Mouse (Mus musculus): ENCODE measurements around the gene Zbtb34.

Gene Zbtb34

DNA sequence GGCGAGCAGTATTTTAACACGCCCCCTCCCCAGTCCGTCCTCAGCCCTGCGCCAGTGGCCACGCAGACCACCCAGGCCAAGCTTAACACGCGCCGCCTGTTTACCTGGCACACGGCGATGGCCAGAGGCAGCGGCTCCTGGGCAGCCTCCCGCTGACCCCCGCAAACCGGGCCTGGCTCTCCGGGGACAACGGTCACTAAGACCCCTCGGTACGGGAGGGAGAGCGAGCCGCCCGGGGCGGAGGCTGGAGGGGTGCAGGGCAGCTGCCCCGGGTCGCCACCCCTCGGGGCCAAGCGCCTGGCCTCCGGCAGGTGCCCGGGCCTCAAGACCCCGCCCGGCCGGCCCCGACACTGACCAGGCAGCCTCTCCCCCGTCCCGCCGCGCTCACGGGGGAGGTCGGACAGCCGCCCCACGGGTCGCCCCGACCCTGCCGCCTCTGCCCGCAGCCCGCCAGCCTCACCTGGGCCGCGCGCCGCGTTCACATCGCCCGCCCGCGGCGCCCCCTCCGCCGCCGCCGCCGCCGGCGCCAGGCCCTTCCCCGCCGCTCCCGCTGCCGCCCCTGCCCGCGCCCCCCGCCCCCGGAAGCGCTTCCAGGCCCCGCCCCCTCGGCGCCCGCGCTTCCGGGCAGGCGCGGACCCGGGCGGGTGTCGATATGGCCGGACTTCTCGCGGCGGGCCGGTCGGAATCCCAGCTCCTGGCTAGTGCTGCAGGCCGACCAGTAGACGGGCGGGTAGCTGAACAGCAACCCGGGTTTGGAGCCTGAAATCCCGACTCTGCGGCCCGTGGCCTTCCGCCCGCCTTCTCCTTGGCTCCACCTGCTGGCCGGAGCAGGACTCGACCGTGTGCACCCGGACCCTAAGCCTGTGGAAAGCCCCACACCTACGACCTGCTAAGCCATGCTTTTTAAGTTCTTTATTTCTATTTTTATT, at the start of gene Zbtb34:
Gene Zbtb34, minus strand, starts transcription at position 554 of the 929 bp plus-strand sequence.
- no peak for DNase-seq (ENCODE audit: low read depth, low spot score)

DNA sequence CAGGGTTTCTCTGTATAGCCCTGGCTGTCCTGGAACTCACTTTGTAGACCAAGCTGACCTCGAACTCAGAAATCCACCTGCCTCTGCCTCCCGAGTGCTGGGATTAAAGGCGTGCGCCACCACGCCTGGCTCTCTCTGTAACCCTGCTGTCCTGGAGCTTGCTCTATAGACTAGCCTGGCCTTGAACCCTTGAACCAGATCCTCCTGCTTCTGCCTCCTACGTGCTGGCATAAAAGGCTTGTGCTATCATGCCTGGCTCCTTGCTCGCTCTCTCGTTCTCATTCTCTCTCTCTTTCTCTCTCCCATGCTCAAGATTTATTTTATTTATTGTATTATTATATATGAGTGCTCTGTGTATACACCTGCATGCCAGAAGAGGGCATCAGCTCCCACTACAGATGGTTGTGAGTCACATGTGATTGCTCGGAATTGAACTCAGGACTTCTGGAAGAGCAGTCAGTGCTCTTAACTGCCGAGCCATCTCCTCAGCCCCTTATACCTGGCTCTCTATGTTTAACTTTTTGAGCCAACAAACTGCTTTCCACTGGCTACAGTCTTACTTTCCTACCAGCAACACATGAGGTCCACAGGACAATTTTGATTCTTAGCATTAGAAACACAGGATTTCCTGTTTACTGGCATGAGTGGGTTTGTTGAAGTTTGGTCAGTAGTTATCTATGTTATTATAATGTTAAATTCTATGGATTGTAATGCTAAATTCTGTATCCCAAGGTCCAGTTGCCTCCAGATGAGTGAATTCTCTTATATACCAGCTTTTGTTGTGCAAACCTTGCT, 47.0 kb upstream of the Zbtb34 start:
- DNase-seq (ENCODE audit: low read depth, low spot score) = no peak

DNA sequence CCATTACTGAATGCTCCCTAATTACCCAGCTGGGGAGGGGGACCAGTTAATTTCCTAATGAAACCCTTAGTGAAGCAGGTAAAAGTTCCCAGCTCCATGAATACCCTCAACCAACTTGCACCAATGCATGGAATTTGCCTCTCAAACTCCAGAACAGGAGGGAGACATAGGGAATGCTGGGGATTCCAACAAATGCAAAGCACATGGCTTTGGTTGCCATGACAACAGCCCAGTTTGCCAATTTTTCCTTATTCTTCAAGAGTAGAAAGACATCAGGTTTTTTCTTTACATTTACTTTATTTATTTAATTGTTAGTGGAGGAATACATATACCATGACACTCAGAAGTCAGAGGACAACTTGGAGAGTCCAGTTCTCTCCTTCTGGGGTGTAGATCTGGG, 44.8 kb upstream of the Zbtb34 start:
- peak; percentile 47 for DNase-seq (ENCODE audit: low read depth, low spot score)

DNA sequence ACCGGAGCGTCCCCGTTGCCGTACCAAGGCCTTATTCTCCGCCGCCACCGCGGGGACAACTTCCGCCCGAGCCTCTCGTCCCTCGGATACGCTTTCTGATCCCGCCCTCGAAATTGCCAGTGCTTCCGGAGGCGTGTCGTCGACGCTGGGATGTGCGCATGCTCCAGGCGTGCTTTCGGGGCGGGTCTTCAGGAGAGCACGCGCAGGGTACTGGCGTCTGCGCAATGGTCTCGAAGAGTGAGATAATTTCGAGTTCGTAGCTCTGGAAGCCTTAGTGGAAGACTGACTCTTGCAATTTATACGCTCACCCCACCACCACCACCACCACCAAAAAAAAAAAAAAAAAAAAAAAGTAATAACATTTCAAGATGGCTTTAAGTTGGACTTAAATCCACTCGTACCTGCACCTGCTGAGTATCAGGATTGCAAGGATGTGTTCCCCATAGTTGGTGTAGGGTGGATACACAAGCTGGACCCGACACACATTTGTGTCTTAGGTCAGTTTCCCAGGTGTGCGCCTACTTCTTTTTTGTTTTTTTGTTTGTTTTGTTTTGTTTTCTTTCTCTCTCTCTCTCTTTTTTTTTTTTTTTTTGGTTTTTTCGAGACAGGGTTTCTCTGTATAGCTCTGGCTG, 37.5 kb upstream of the Zbtb34 start, which contains the start of gene Zbtb43:
Gene Zbtb43, minus strand, starts transcription at position 94 of the 632 bp plus-strand sequence.
- peak; percentile 96 for DNase-seq (ENCODE audit: low read depth, low spot score)

DNA sequence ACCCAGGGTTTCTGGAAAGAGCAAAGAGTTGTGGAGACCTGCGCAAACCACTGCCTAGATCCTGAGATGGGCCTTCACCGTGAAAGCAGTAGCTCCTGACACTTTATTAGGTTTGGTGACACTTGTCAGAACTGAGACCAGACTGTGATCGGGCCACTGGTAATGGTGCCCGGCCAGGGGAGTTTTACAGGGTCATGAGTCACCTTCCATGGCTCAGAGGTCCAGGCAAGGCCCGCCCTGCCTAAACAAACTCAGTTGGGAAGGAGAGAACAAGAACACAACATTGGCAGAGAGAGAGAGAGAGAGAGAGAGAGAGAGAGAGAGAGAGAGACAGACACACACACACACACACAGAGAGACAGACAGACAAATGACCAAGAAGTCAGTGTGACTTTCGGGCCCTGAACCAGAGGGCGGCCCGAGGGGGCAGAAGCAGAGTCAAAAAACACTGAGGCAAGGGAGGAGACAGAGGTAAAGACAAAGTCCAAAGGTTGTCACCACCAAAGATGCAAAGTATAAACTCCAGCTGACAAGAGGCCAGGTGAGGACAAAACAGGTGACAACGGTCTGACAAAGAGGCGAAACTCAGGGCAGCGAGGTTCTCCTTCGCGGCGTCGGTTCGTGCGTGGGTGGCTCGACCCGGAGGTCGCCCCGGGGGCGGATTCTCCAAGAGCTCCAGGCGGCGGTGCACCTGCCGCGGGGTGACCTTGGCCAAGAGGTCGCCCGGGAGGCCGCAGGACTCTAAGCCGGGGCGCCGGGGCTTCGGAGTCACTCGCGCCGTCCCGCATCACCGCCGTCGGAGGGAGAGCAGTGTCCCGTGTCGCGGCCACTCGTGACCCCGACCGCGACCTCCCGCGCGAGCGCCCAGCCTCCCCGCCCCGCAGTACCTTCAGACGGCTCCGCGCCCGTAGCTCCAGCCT, 36.7 kb upstream of the Zbtb34 start:
- DNase-seq (ENCODE audit: low read depth, low spot score) = no peak

DNA sequence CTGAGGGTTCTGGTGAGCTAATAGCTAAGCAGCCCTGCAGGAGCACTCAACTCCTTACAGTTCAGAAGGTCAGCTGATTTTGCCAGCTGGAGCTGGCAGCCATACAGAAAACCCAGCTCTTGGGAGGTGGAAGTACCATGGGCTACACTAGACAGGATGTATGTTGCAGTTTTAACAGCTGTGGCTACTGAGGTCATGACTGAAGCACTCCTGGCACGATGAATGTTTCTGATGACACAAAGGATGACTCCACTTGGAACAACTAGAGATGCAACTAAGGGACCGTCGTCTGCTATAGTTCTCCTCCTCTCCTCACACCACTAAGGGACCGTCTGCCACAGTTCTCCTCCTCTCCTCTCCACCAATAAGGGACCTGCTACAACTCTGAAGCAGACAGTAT, 34.8 kb upstream of the Zbtb34 start:
- DNase-seq (ENCODE audit: low read depth, low spot score) = no peak

DNA sequence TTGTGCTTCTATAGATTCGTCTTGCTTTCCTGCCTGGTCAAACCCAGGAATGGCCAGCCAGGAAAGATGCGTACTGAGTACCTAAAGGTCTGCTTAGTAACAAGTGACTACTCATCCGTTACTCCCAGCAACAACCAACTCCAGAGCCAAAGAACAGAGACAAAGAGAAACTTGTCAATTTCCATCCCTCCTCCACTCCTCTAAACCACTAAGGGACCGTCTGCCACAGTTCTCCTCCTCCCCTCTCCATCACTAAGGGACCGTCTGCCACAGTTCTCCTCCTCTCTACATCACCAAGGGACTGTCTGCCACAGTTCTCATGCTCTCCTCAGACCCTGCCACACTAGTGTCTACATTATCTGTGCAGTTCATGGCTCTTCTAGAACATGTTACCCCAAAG, 34.1 kb upstream of the Zbtb34 start:
- DNase-seq (ENCODE audit: low read depth, low spot score) = no peak

DNA sequence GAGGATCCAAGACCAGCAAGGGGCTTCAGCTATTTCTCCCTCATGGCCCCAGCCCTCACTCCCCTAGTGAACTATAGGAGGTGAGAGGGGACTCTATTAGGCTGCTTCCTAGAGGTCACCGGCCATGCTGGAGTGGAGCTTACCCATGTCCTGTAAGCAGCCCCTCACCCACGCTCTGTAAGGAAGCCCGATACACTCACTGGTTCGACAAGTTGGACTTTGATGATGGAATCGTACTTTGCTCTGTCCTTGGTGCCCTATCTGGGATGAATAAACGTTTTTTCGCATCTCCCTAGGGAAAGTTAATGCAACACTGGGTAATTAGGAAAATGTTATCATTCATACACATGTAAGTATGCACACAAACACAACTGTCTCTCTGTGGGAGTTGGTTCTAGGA, 30.9 kb upstream of the Zbtb34 start:
- no peak for DNase-seq (ENCODE audit: low read depth, low spot score)

DNA sequence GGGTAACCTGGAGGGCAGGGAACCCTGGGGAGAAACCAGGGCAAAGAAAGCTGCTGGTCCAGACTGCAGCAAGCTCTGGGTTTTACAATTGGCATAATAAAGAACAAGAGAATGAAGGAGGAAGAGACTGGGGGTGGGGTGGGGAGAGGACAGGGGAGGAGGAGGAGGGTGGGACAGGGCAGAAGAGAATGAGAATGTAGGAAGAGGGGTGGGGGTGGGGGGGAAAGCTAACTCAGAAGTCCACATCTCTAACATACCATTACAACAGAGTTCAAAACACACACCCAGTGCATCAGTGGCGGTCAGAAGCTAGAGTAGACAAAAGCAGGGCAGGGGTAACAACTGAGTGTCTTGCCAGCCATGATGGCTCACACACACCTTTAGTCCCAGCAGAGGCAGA, 29.9 kb upstream of the Zbtb34 start:
- DNase-seq (ENCODE audit: low read depth, low spot score) = no peak

DNA sequence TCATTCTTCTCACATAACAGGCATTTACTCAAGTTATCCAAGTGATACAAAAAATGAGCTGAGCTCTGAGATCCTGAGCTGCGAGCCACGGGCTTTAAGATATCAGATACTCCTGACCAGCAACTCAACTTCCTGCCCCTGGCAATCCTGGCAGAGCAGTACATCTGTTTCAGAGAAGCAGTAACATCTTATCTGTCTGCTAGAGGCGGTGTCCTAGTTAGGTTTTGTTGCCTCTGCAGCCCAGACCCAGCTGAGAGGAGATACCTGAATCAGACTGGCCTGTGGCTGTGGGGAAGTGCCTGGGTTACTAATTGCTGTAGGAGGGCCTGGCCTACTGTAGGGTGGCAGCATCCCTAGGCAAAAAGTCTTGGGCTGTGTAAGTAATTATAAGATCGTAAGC, 28.5 kb upstream of the Zbtb34 start:
- no peak for DNase-seq (ENCODE audit: low read depth, low spot score)

DNA sequence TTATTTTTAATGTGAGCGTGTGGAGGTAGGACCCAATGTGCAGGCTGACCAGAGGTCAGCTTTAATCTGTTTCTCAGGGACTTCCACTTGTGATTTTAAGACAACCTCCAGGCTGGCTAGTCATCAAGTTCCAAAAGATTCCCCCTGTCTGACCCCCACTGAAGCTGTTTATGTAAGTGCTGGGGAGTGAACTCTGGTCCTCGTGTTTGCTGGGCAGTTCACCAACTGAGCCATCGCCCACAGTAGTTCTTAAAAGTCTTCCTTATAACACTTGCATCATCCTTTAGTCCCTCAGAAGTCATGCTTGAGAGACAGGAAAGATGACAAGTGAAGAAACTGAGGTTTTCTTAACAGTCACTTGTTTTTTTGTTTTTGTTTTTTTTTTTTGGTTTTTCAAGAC, 25.6 kb upstream of the Zbtb34 start:
- DNase-seq (ENCODE audit: low read depth, low spot score) = no peak

DNA sequence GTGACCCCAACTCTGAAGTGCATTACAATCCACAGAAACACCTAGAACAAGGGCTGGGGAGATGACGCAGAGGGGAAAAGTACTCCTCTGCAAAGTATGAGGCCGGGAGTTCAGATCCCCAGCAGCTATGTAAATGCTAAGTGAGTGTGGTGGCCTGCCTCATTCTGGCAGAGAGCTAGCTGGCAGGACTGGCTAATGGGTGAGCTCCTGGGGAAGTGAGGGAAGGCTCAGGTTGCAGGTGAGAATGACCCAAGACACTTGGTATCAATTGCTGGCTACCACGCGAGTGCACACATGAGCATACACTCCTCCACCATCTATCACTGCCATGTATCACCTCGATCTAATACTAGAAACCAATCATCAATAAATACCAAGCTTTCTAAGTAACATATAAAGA, 25.1 kb upstream of the Zbtb34 start:
- no peak for DNase-seq (ENCODE audit: low read depth, low spot score)

DNA sequence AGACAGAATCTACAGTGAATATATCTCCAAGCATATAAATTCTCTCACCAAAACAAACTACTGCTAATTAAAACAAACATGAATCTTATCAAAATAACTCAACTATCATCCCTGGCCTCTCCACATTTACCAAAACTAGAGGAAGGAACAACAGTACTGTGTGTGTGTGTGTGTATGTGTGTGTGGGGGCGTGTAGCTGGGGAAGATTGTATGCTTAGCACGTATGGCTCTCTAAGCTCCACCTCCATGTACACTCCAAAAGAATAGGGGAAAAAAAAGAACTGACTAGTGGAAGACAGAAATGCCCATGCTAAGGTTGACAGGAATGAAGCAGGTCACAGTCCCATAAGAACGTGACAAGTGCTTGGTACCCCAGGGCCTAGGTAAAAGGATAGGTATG, 24.2 kb upstream of the Zbtb34 start:
- no peak for DNase-seq (ENCODE audit: low read depth, low spot score)

DNA sequence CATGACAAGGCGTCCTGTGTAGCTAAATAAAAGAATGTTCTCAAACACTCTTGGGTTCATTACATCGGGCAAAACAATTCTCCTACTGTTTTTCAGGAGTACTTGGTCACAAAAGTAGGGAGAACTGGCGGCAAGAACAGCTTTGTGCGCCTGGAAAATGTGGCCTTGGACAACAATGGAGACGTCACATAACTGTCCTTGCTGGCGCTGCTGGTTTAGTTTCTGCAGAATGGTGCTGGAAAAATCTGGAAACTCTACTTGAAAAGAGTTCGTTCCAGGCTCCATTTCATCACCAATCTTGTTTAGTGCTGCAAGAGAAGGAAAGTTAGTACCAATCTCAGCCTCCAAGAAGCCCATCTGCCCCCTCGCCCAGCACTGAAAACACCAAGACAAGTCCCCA, 23.7 kb upstream of the Zbtb34 start:
- DNase-seq (ENCODE audit: low read depth, low spot score) = no peak

DNA sequence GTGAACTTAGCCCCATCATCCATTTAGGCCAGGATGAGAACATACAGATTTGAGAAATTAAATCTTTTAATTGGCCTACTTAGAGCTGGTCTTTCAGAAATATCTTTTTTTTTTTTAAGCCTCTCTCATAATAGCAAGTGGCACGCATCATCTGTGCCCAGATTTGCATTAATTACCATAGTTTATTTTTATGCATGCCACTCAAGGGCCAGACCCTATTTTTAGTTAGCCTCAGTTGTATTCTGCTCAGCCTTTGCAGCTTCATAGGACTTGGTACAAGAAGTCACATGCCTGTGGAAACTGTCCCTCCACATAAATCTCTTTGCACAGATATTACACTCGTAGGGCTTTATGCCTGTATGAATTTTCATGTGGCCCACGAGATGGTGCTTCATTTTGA, 22.4 kb upstream of the Zbtb34 start:
- DNase-seq (ENCODE audit: low read depth, low spot score) = no peak

DNA sequence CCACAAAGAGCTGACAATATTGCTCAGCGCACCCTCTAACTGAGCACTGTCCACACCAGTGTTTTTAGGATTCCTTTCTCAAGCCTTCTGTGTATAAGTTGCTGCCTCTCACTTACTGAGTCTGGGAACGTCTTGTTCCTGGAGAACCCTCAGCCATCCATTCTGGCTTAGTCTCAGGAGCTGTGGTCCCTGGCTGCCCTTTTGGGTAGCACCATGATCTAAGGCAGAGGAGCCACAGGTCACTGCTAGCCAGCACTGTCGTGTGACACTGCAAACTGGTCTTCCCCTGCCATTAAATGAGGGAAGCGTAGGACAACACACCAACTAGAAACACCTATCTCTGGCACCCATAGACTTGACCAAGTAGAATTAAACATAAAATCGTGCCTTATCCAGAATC, 21.6 kb upstream of the Zbtb34 start:
- no peak for DNase-seq (ENCODE audit: low read depth, low spot score)

DNA sequence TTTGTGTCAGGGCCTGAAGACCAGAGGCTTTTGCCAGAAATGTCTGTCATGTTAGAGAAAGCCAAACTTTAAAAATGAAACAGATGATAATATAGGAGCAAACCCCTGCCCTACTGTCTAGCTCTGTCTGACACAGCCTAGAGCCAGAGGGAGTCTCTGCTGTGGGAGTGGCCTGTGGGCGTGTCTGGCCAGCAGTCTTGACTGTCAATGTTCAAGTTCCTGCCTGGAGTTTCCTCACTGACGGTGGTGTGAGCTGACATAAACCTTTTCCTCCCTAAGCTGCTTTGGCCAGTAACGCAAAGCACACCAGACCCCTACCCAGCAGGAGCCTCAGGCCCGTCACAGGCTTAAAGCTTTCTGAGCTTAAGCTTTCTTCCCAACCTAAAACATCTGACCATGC, 21.0 kb upstream of the Zbtb34 start:
- no peak for DNase-seq (ENCODE audit: low read depth, low spot score)

DNA sequence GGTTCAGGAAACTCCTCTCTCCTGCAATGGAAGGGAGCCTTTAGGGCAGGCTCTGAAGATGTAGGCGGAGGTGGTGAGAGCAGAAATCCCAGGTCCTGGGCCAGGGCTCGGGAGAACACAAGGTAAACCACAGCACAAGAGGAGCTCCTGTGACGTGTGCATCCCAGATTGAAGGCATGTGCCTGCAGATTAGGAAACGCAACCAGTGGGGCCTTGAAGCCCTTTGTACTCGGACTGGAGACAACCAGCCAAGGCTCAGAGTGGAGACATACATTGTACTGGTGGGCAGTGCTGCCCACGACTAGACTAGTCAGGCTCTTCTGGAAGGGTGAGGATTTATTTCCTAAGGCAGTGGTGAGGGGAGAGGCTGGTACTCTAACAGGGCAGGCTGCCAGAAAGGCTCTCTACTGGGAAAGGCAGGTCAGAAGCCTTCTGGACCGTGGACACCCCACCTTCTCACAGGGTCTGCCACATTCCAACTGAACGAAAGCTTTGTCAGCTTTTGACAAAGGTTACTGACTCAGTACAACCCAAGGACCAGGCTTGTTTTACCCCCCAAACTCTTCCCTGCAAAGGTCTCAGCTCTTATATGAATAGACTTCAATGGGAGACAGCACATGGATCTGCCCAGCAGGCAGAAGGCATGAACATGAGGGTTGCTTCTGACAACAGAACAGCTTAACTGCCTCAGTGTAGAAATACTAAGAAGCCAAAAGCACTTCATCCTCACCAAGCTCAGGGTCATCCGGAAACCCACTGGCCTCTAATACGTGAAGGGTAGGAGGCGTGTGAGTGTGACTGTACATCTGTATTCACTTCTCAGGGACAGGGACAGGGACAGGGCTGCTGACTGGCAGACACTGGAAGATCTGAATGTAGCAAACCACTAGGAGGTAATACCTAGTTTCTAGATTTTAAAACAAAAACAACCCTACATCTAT, 20.2 kb upstream of the Zbtb34 start:
- DNase-seq (ENCODE audit: low read depth, low spot score) = no peak

DNA sequence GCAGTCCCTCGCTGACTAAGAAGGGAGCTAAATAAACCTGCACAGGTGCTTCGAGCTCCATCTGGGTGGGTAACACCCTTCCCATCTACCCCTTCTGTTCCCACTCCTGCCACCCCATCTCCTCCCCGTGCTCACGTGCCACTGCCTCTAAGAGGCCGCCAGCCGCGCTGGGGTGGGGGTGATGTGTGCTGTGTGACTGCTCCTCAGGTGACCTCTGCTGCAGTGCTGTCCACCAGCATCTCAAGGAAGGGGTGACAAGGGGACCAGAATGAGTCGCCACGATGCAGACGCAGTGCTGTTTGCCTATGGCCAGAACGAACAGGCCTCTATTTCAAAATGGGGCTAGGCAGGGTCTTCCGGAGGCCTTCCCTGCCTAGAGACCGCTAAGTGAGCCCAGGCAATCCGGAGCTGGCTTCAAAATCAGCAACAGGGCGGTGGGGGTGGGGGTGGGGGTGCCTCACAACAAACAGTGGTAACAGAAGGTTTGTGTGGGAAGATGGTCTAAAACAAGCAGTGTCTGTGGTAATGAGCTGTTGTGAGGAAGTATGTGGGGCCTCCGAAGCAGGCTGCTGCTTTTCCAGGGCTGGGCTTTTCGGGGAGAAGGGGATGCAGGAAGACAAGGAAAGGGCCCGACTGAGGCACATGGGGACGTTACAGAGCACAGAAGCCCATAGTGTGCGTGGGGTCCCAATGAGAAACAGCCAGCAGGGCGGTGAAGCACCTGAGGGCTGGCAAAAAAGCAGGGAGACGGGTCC, 18.2 kb upstream of the Zbtb34 start:
- no peak for DNase-seq (ENCODE audit: low read depth, low spot score)
